Mouse (Mus musculus): ENCODE measurements at regions not wholly inside any gene's neighbourhood (a gene's known extent, or its start where the extent isn't known, plus 50 kb on each side); places are given as distances from the start of the nearest gene placed in this dataset.

DNA sequence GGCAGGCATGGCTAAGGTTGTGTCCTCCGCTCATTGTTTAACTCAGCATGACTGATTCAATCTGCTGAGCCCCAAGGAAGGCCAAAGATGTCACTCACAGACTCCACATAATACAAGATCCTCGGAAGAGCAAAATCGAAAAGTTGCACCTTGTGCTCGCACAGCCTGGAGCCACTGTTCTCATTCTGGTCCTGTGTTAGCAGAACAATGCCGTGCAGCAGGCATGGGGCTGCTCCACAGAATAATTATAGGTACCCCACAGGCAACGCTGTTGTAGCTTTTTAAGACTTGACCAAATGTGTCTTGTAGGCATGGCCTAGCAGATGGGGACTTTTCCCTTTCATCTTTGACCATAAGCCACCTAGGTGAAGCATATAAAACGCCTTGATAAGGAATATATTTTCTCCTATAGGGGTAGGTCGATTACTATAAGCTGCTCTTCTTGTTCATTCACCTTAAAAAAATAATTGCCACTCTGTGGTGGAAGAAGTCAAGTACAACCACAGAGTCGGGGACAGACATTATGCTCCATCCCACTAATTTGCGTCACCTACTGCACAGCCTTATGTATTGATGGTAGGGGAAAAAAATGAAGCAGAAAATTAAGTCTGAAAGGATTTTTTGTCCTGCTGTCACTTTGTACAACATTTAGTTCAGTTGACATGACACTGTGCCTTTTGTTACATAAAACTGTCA, 529.8 kb upstream of the Itga1 start:
- TF ChIP-seq POLR2A (IDR thresholded peaks at IDR 0.05; ENCODE audit: insufficient read depth, low read depth, low read length): no peak
- no peak for TF ChIP-seq CTCF (IDR thresholded peaks at IDR 0.05)
